Mouse (Mus musculus): ENCODE data around the gene Sult1d1. TPM values are rescaled to one million over a fixed set of nuclear protein-coding genes. Genes with fewer than 3 reads are reported as not detected.

Gene Sult1d1
- polyA plus RNA-seq (2014; fragmentation: Nextera tagmentation; extraction: Ambion mirVana), result 17.2 and 20.1 TPM in 2 replicates

DNA sequence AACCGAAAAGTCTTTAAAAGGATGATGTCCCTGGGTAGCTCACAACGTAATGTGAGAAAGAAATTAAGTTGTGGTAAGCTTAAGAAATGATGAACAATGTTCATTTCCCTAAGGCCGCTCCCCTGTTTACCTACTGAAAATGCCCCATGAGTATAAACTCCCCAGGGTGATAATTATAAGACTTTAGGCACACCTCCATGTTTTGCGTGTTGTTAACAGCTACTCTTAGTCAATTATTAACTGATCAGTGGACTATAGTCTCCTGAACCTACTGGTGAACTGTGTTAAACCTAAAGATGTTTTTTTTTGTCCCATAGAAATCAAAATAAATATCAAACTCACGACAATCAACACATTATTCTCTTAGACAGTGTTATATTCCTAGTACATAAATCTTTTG lies at the start of gene Sult1d1:
Gene Sult1d1, minus strand, starts transcription at position 183 of the 400 bp plus-strand sequence.
- H3K4me2 ChIP-seq (ENCODE audit: low read length), result no peak within 1 kb of the TSS
- H3K27ac ChIP-seq (ENCODE audit: low read depth), result no peak within 1 kb of the TSS
- H3K27me3 ChIP-seq (replicated peaks; ENCODE audit: control insufficient read depth, insufficient read depth, low read length), result no peaks in the 10 kb centered on the region
- H3K9ac ChIP-seq (ENCODE audit: low read length), result no peak within 1 kb of the TSS
- H3K4me1 ChIP-seq (replicated peaks; ENCODE audit: control insufficient read depth, insufficient read depth, low read length), result no peaks in the 10 kb centered on the region; the same call in 1 of the 2 replicates
- no peak within 1 kb of the TSS for H3K4me3 ChIP-seq (ENCODE audit: low read depth, low read length)
- 64% methylated on average over 5 of the region's 5 CpGs for WGBS
- no peak for DNase-seq (ENCODE audit: low spot score)
- peak; percentile 58; the same call in 1 of the 2 replicates for ATAC-seq (replicated peaks; ENCODE audit: low FRiP score, low TSS enrichment, low read depth)
- no peaks in the 10 kb centered on the region for H3K9me3 ChIP-seq (ENCODE audit: control insufficient read depth, low read length)
- no peaks in the 10 kb centered on the region for H3K36me3 ChIP-seq (ENCODE audit: control insufficient read depth, insufficient read depth, low read length)

DNA sequence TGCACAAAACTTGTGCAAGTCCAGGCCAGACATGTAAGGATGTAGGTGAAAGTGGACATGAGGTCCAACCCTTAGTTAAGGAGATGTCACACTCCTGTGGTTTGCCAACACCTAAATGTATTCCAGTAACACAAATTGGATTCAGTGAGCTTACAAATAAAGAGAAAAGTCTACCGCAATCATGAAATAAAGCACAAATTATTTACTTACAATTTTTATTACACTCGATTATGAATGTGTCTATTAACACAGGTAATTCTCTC lies 46.2 kb upstream of the Sult1d1 start:
- H3K4me2 ChIP-seq (ENCODE audit: low read length), result no peak overlapping the region
- ATAC-seq (replicated peaks; ENCODE audit: low FRiP score, low TSS enrichment, low read depth) (no peak), DNase-seq (ENCODE audit: low spot score) (no peak)
- H3K4me1 ChIP-seq (replicated peaks; ENCODE audit: control insufficient read depth, insufficient read depth, low read length), result no peaks in the 10 kb centered on the region
- no peak overlapping the region for H3K4me3 ChIP-seq (ENCODE audit: low read depth, low read length)
- H3K9ac ChIP-seq (ENCODE audit: low read length), result no peak overlapping the region
- no peaks in the 10 kb centered on the region for H3K36me3 ChIP-seq (ENCODE audit: control insufficient read depth, insufficient read depth, low read length)
- H3K27ac ChIP-seq (ENCODE audit: low read depth), result no peak overlapping the region
- H3K27me3 ChIP-seq (replicated peaks; ENCODE audit: control insufficient read depth, insufficient read depth, low read length), result no peaks in the 10 kb centered on the region
- 93% methylated on average over 2 of the region's 2 CpGs for WGBS
- H3K9me3 ChIP-seq (ENCODE audit: control insufficient read depth, low read length), result no peaks in the 10 kb centered on the region

DNA sequence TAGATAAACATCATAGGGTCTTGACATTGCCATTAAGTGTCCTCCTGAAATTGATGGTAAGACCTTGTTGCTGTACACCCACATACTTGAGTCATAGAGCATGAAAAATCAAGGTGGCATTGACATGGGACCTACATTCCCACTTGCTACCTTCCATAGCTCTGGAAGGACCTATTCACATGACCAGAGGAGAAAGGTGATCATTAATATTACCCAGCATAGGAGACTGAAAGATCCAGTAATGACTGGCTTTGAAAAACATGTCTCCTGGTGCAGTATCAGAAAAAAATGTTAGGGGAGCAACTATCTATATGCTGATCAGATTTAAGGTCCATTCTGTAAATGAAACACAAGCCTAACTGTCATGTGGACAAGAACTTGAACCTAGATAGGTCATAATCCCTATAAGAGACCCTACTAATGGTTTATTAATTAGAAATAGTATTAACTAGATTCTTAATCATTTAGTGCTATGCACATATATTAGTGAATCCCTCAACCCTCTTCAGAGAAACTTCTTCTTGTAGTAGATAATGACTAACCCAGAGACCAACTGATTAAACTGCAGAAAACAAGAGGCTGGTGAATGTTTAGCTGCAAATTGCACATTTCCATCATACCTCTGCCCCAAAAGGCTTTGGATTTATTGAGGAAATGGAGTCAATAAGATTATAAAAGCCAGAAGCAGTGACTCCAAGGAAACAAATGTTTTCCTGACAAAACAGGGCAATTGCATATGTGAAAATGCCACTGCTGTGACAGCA lies 45.7 kb upstream of the Sult1d1 start:
- Histone ChIP-seq H3K27ac (ENCODE audit: low read depth) (no peak overlapping the region), H3K27me3 (replicated peaks; ENCODE audit: control insufficient read depth, insufficient read depth, low read length) (no peaks in the 10 kb centered on the region), H3K36me3 (ENCODE audit: control insufficient read depth, insufficient read depth, low read length) (no peaks in the 10 kb centered on the region), H3K9me3 (ENCODE audit: control insufficient read depth, low read length) (no peaks in the 10 kb centered on the region), H3K9ac (ENCODE audit: low read length) (no peak overlapping the region), H3K4me2 (ENCODE audit: low read length) (no peak overlapping the region), H3K4me3 (ENCODE audit: low read depth, low read length) (no peak overlapping the region), H3K4me1 (replicated peaks; ENCODE audit: control insufficient read depth, insufficient read depth, low read length) (no peaks in the 10 kb centered on the region)
- no peak for ATAC-seq (replicated peaks; ENCODE audit: low FRiP score, low TSS enrichment, low read depth)
- DNase-seq (ENCODE audit: low spot score), result no peak

DNA sequence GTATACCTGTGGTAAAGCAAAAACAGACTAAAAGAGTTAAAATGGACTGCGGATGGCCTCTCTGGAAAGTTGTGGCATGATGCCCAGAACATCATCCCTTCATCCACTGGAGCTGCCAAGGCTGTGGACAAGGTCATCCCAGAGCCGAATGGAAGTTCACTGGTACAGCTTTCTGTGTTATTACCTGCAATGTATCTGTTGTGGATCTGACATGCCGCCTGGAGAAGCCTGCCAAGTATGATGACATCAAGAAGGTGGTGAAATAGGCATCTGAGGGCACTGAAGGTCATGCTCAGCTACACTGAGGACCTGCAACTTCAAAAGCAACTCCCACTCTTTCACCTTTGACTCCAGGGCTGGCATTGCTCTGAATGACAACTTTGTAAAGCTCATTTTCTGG lies 32.2 kb upstream of the Sult1d1 start:
- 81% methylated on average over 3 of the region's 3 CpGs for WGBS
- no peak overlapping the region for H3K27ac ChIP-seq (ENCODE audit: low read depth)
- no peak overlapping the region for H3K9ac ChIP-seq (ENCODE audit: low read length)
- H3K4me2 ChIP-seq (ENCODE audit: low read length), result no peak overlapping the region
- ATAC-seq (replicated peaks; ENCODE audit: low FRiP score, low TSS enrichment, low read depth) (no peak), DNase-seq (ENCODE audit: low spot score) (no peak)
- H3K4me3 ChIP-seq (ENCODE audit: low read depth, low read length), result no peak overlapping the region
- H3K36me3 ChIP-seq (ENCODE audit: control insufficient read depth, insufficient read depth, low read length), result no peaks in the 10 kb centered on the region
- H3K27me3 ChIP-seq (replicated peaks; ENCODE audit: control insufficient read depth, insufficient read depth, low read length), result no peaks in the 10 kb centered on the region
- no peaks in the 10 kb centered on the region for H3K9me3 ChIP-seq (ENCODE audit: control insufficient read depth, low read length)
- H3K4me1 ChIP-seq (replicated peaks; ENCODE audit: control insufficient read depth, insufficient read depth, low read length), result no peaks in the 10 kb centered on the region

DNA sequence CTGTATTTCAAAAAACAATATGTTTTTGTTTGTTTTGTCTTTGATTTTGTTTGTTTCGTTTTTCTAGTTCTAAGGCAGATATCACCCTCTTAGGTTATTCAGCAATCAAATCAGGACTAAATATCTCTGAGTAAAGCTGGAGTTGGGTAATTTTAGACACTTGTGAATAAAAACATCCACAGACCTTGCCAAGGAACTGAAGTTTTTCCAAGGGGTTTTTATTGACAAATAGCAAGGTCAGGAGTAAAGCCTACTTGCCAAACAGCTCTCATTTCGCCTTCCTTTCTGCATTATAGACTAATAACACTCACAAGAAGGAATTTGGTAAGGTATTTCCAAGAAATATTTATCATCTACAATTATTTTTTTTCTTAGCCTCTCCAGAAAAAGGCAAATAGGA lies 29.1 kb upstream of the Sult1d1 start:
- no peak for DNase-seq (ENCODE audit: low spot score)
- WGBS, result 66% methylated on average over 2 of the region's 2 CpGs
- H3K9ac ChIP-seq (ENCODE audit: low read length), result no peak overlapping the region

DNA sequence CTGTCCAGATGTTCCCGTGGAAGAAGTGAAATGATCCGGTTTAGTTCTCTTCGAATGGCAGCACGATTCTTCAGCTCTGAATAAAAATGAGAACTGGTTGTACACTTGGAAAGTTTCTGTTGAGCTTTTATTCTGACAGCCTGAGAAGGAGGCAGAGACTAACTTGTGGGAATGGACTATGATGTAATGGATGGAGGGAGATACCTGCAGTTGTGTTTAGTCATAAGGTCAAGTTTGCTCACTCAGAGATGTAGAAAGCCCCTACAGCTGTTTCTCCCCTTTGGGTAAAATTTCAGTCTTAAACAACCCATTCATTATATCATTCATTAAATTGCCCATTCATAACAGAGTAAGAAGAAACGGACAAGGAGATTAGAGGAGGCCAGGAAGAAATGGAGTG lies 22.7 kb upstream of the Sult1d1 start, which contains the start of gene Sult1e1:
Gene Sult1e1, minus strand, starts transcription at position 101 of the 400 bp plus-strand sequence.
- ATAC-seq (replicated peaks; ENCODE audit: low FRiP score, low TSS enrichment, low read depth) (no peak), DNase-seq (ENCODE audit: low spot score) (no peak)
- H3K36me3 ChIP-seq (ENCODE audit: control insufficient read depth, insufficient read depth, low read length), result no peaks in the 10 kb centered on the region
- no peak within 1 kb of the TSS for H3K9ac ChIP-seq (ENCODE audit: low read length)
- no peak within 1 kb of the TSS for H3K4me2 ChIP-seq (ENCODE audit: low read length)
- no peaks in the 10 kb centered on the region for H3K4me1 ChIP-seq (replicated peaks; ENCODE audit: control insufficient read depth, insufficient read depth, low read length)
- no peak within 1 kb of the TSS for H3K4me3 ChIP-seq (ENCODE audit: low read depth, low read length)
- no peaks in the 10 kb centered on the region for H3K27me3 ChIP-seq (replicated peaks; ENCODE audit: control insufficient read depth, insufficient read depth, low read length)
- H3K27ac ChIP-seq (ENCODE audit: low read depth), result no peak within 1 kb of the TSS
- no peaks in the 10 kb centered on the region for H3K9me3 ChIP-seq (ENCODE audit: control insufficient read depth, low read length)
- 80% methylated on average over 5 of the region's 5 CpGs for WGBS

More for the DNA sequence above, 29.1 kb upstream of the Sult1d1 start:
- ATAC-seq (replicated peaks; ENCODE audit: low FRiP score, low TSS enrichment, low read depth), result no peak
- H3K4me3 ChIP-seq (ENCODE audit: low read depth, low read length), result no peak overlapping the region
- no peaks in the 10 kb centered on the region for H3K4me1 ChIP-seq (replicated peaks; ENCODE audit: control insufficient read depth, insufficient read depth, low read length)
- H3K27ac ChIP-seq (ENCODE audit: low read depth), result no peak overlapping the region
- H3K27me3 ChIP-seq (replicated peaks; ENCODE audit: control insufficient read depth, insufficient read depth, low read length), result no peaks in the 10 kb centered on the region
- H3K36me3 ChIP-seq (ENCODE audit: control insufficient read depth, insufficient read depth, low read length), result no peaks in the 10 kb centered on the region
- no peaks in the 10 kb centered on the region for H3K9me3 ChIP-seq (ENCODE audit: control insufficient read depth, low read length)
- H3K4me2 ChIP-seq (ENCODE audit: low read length), result no peak overlapping the region

DNA sequence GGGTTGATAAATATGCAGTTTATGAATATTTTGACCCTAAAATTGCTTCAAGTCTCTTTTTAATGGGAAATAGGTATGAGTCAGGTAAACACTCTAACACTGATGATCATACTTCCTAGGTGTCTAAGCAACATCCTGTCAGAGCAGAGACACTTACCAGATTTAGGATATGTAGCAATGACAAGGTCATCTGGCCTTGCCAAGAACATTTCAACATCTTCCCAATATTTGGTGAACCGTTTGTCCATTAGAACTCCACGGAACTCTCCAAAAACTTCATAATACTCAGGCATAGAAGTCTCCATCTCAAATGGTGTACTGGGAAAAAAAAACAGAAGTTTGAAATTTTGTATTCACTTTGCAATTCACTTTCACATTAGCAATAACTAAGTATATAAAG lies 21.1 kb upstream of the Sult1d1 start:
- no peak for ATAC-seq (replicated peaks; ENCODE audit: low FRiP score, low TSS enrichment, low read depth)
- no peak overlapping the region for H3K9ac ChIP-seq (ENCODE audit: low read length)
- no peak overlapping the region for H3K4me2 ChIP-seq (ENCODE audit: low read length)
- no peaks in the 10 kb centered on the region for H3K36me3 ChIP-seq (ENCODE audit: control insufficient read depth, insufficient read depth, low read length)
- no peak overlapping the region for H3K27ac ChIP-seq (ENCODE audit: low read depth)
- 85% methylated on average over 2 of the region's 2 CpGs for WGBS
- no peaks in the 10 kb centered on the region for H3K27me3 ChIP-seq (replicated peaks; ENCODE audit: control insufficient read depth, insufficient read depth, low read length)
- no peak overlapping the region for H3K4me3 ChIP-seq (ENCODE audit: low read depth, low read length)
- H3K9me3 ChIP-seq (ENCODE audit: control insufficient read depth, low read length), result no peaks in the 10 kb centered on the region
- DNase-seq (ENCODE audit: low spot score), result no peak
- no peaks in the 10 kb centered on the region for H3K4me1 ChIP-seq (replicated peaks; ENCODE audit: control insufficient read depth, insufficient read depth, low read length)

DNA sequence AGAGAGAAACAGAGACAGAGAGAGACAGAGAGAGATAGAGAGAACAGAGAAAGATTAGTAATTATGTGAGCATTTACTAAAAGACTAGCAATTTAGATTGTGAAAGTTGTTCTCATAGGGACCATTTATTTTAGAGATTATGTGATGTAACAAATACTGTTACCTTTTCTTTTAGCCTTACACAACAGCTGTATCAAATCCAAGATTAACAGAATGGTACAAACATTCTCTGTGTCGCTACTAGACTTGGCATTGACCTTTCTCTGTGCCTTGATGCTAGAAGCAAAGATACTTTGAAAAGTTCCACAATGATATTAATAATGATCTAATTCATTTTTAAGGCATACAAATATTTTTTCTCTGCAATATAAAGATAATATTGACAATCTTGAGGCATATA lies 11.6 kb upstream of the Sult1d1 start:
- no peaks in the 10 kb centered on the region for H3K36me3 ChIP-seq (ENCODE audit: control insufficient read depth, insufficient read depth, low read length)
- no peak overlapping the region for H3K27ac ChIP-seq (ENCODE audit: low read depth)
- no peak overlapping the region for H3K4me3 ChIP-seq (ENCODE audit: low read depth, low read length)
- no peaks in the 10 kb centered on the region for H3K27me3 ChIP-seq (replicated peaks; ENCODE audit: control insufficient read depth, insufficient read depth, low read length)
- 76% methylated on average over 1 of the region's 1 CpGs for WGBS
- no peak overlapping the region for H3K9ac ChIP-seq (ENCODE audit: low read length)
- no peak for DNase-seq (ENCODE audit: low spot score)
- H3K4me1 ChIP-seq (replicated peaks; ENCODE audit: control insufficient read depth, insufficient read depth, low read length), result no peaks in the 10 kb centered on the region
- H3K9me3 ChIP-seq (ENCODE audit: control insufficient read depth, low read length), result no peaks in the 10 kb centered on the region
- no peak overlapping the region for H3K4me2 ChIP-seq (ENCODE audit: low read length)
- ATAC-seq (replicated peaks; ENCODE audit: low FRiP score, low TSS enrichment, low read depth), result no peak

DNA sequence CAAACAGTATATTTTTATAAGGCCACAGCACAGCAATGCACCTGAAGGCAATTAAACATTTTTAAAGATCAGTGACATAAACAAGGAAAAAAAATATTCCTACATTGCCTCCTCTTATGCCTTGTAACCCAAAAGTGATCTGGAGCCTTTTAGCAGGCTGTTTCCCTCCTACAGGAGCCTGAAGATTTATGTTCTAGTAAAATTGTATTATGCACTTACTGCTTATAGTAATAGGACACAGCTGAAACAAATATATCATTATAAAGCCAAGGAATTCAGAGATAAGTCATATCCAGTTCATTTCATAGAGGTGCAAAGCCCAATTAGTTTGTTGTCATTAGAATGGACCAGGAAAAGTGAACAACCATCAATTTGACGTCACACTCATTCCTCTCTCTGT lies 5.3 kb upstream of the Sult1d1 start:
- no peaks in the 10 kb centered on the region for H3K36me3 ChIP-seq (ENCODE audit: control insufficient read depth, insufficient read depth, low read length)
- WGBS, result 70% methylated on average over 1 of the region's 1 CpGs
- no peaks in the 10 kb centered on the region for H3K27me3 ChIP-seq (replicated peaks; ENCODE audit: control insufficient read depth, insufficient read depth, low read length)
- no peak for ATAC-seq (replicated peaks; ENCODE audit: low FRiP score, low TSS enrichment, low read depth)
- no peak overlapping the region for H3K4me2 ChIP-seq (ENCODE audit: low read length)
- no peaks in the 10 kb centered on the region; the same call in 1 of the 2 replicates for H3K4me1 ChIP-seq (replicated peaks; ENCODE audit: control insufficient read depth, insufficient read depth, low read length)
- no peak overlapping the region for H3K9ac ChIP-seq (ENCODE audit: low read length)
- H3K4me3 ChIP-seq (ENCODE audit: low read depth, low read length), result no peak overlapping the region
- no peak overlapping the region for H3K27ac ChIP-seq (ENCODE audit: low read depth)
- no peaks in the 10 kb centered on the region for H3K9me3 ChIP-seq (ENCODE audit: control insufficient read depth, low read length)
- no peak for DNase-seq (ENCODE audit: low spot score)

Data from intestine, embryonic 14.5 days (tissue).